In genomic region chr1:184721121-184721520, GRCm38 (mm10) we compare ENCODE assay signal across 19 mouse cellular contexts. TPM values are rescaled to one million over a fixed set of nuclear protein-coding genes. Genes with fewer than 3 reads are reported as not detected.
DNase-seq lines count a peak whose midpoint lies in the region; ATAC-seq lines count a peak whose summit lies in the region.
"Had no signal": no experiment of that assay in that cellular context is flagged by ENCODE, and none has a peak within 500 bp of the region (broad histone marks: within the 10 kb centered on the region; RNA-seq: fewer than 3 reads in every experiment).

No protein-coding gene starts in this region.

- H3K9me3 ChIP-seq in liver, embryonic 11.5 days (ENCODE audit: control insufficient read depth, low read length): no peaks in the 10 kb centered on the region
- no peaks in the 10 kb centered on the region for H3K9me3 ChIP-seq in liver, embryonic 12.5 days (replicated peaks)
- H3K9me3 ChIP-seq in midbrain, embryonic 11.5 days (ENCODE audit: control insufficient read depth, low read length): no peaks in the 10 kb centered on the region
- H3K9me3 ChIP-seq in midbrain, embryonic 14.5 days (ENCODE audit: control insufficient read depth, low read length): no peaks in the 10 kb centered on the region
- H3K9me3 ChIP-seq: liver, embryonic 15.5 days; neural tube, embryonic 15.5 days had no signal

- H3K36me3 ChIP-seq in liver, embryonic 11.5 days (ENCODE audit: control insufficient read depth, insufficient read depth, low read length): no peaks in the 10 kb centered on the region
- 0 out of 2 replicates have a peak, but pooled peaks cover 3% of the 10 kb centered on the region for H3K36me3 ChIP-seq in liver, embryonic 12.5 days
- no peaks in the 10 kb centered on the region for H3K36me3 ChIP-seq in midbrain, embryonic 11.5 days (ENCODE audit: control insufficient read depth, insufficient read depth, low read length)
- H3K36me3 ChIP-seq in midbrain, embryonic 14.5 days (ENCODE audit: control insufficient read depth, insufficient read depth, low read length): no peaks in the 10 kb centered on the region
- H3K36me3 ChIP-seq: liver, embryonic 15.5 days; neural tube, embryonic 15.5 days had no signal

- H3K4me3 ChIP-seq in liver, embryonic 11.5 days (ENCODE audit: low read depth, low read length): no peak overlapping the region
- no peak overlapping the region for H3K4me3 ChIP-seq in liver, embryonic 12.5 days
- no peak overlapping the region for H3K4me3 ChIP-seq in midbrain, embryonic 11.5 days (ENCODE audit: low read depth, low read length)
- H3K4me3 ChIP-seq in midbrain, embryonic 14.5 days (replicated peaks; ENCODE audit: low read depth, low read length): no peak overlapping the region
- H3K4me3 ChIP-seq: heart, adult 2 months; liver, embryonic 15.5 days; neural tube, embryonic 15.5 days had no signal

- no peak overlapping the region for H3K27ac ChIP-seq in liver, embryonic 11.5 days (ENCODE audit: low read depth, low read length)
- H3K27ac ChIP-seq in liver, embryonic 12.5 days: no peak overlapping the region
- no peak overlapping the region for H3K27ac ChIP-seq in midbrain, embryonic 11.5 days (ENCODE audit: low read depth, low read length)
- no peak overlapping the region for H3K27ac ChIP-seq in midbrain, embryonic 14.5 days (replicated peaks; ENCODE audit: low read depth, low read length)
- H3K27ac ChIP-seq: heart, adult 2 months; liver, embryonic 15.5 days; neural tube, embryonic 15.5 days had no signal

- peak overlapping the region; percentile 8; the same call in 1 of the 2 replicates for H3K4me2 ChIP-seq in liver, embryonic 11.5 days
- no peak overlapping the region for H3K4me2 ChIP-seq in liver, embryonic 12.5 days
- H3K4me2 ChIP-seq in midbrain, embryonic 11.5 days: no peak overlapping the region
- no peak overlapping the region for H3K4me2 ChIP-seq in midbrain, embryonic 14.5 days (ENCODE audit: low read length)
- H3K4me2 ChIP-seq: liver, embryonic 15.5 days; neural tube, embryonic 15.5 days had no signal

- no peak for ATAC-seq in liver, embryonic 11.5 days (replicated peaks; ENCODE audit: low FRiP score)
- no peak for ATAC-seq in liver, embryonic 12.5 days
- no peak for ATAC-seq in midbrain, embryonic 11.5 days (ENCODE audit: low FRiP score)
- ATAC-seq in midbrain, embryonic 14.5 days (ENCODE audit: low FRiP score, low TSS enrichment): no peak

- DNase-seq in heart, adult 11 months: peak; percentile 51
- no peak for DNase-seq in heart, adult 9 months (ENCODE audit: low spot score in 2 of 2)
- no peak for DNase-seq in liver, embryonic 11.5 days (ENCODE audit: low spot score)
- DNase-seq in midbrain, embryonic 11.5 days (ENCODE audit: low spot score, missing footprints): peak; percentile 87
- no peak for DNase-seq in midbrain, embryonic 14.5 days
- no peak for DNase-seq in ovary, postnatal 14 days (ENCODE audit: low spot score)
- DNase-seq: adrenal gland, postnatal 36 days; cerebellum, adult 9-10 months; gastrocnemius, postnatal 25 days; heart, adult 2 months; heart, postnatal 4 days; kidney, adult 8-10 months; kidney, postnatal 10 days; lung, postnatal 36 days; thymus, adult 2 months; thymus, postnatal 4 days had no signal

- no peak overlapping the region for H3K9ac ChIP-seq in liver, embryonic 11.5 days (ENCODE audit: low read depth, low read length)
- no peak overlapping the region for H3K9ac ChIP-seq in liver, embryonic 12.5 days
- no peak overlapping the region for H3K9ac ChIP-seq in midbrain, embryonic 11.5 days (ENCODE audit: low read length)
- H3K9ac ChIP-seq in midbrain, embryonic 14.5 days (replicated peaks; ENCODE audit: low read length): no peak overlapping the region
- H3K9ac ChIP-seq: liver, embryonic 15.5 days; neural tube, embryonic 15.5 days had no signal

- WGBS in liver, embryonic 11.5 days: 3% methylated on average over 9 of the region's 9 CpGs
- WGBS in liver, embryonic 12.5 days (ENCODE audit: insufficient replicate concordance): 4% methylated on average over 9 of the region's 9 CpGs
- 2% methylated on average over 9 of the region's 9 CpGs for WGBS in midbrain, embryonic 11.5 days
- 1% methylated on average over 9 of the region's 9 CpGs for WGBS in midbrain, embryonic 14.5 days

- peaks cover 4% of the 10 kb centered on the region; the same call in 1 of the 2 replicates for H3K4me1 ChIP-seq in liver, embryonic 11.5 days (replicated peaks; ENCODE audit: control insufficient read depth, insufficient read depth, low read length)
- no peaks in the 10 kb centered on the region for H3K4me1 ChIP-seq in liver, embryonic 12.5 days
- H3K4me1 ChIP-seq in midbrain, embryonic 11.5 days (ENCODE audit: control insufficient read depth, insufficient read depth, low read length): 0 out of 2 replicates have a peak, but pooled peaks cover 2% of the 10 kb centered on the region
- H3K4me1 ChIP-seq in midbrain, embryonic 14.5 days (ENCODE audit: control insufficient read depth, insufficient read depth, low read length): no peaks in the 10 kb centered on the region
- H3K4me1 ChIP-seq: liver, embryonic 15.5 days had no signal

- H3K27me3 ChIP-seq in liver, embryonic 11.5 days (replicated peaks; ENCODE audit: control insufficient read depth, insufficient read depth, low read length): peaks cover 100% of the 10 kb centered on the region
- H3K27me3 ChIP-seq in liver, embryonic 12.5 days (replicated peaks): peaks cover 100% of the 10 kb centered on the region
- H3K27me3 ChIP-seq in midbrain, embryonic 11.5 days (ENCODE audit: control insufficient read depth, insufficient read depth, low read length): peaks cover 99% of the 10 kb centered on the region
- peaks cover 97% of the 10 kb centered on the region for H3K27me3 ChIP-seq in midbrain, embryonic 14.5 days (ENCODE audit: control insufficient read depth, insufficient read depth, low read length)

RNA-seq across cellular contexts. Expression of gene Hlx, which starts 11.3 kb away (rescaled TPM):
- polyA plus RNA-seq in liver, embryonic 11.5 days (2014; fragmentation: Nextera tagmentation; extraction: Ambion mirVana): 42.3 and 46.9 TPM in 2 replicates
- 26.5 and 31.2 TPM in 2 replicates for polyA plus RNA-seq in liver, embryonic 12.5 days (2016; fragmentation: Nextera tagmentation; extraction: Ambion mirVana)
- polyA plus RNA-seq in midbrain, embryonic 11.5 days (2014; fragmentation: Nextera tagmentation; extraction: Ambion mirVana): 2.2 and 2.7 TPM in 2 replicates
- 0.35 and 1.2 TPM in 2 replicates for polyA plus RNA-seq in midbrain, embryonic 14.5 days (2014; fragmentation: Nextera tagmentation; extraction: Ambion mirVana)

Comparison
In these comparisons a context has a peak if more than half of its experiments do, and no peak if none do; other contexts are left out.
1. DNase-seq: peak in heart, adult 11 months (single experiment) and midbrain, embryonic 11.5 days (single experiment); none in heart, adult 9 months (0 of 2), liver, embryonic 11.5 days (single experiment), midbrain, embryonic 14.5 days (single experiment) and ovary, postnatal 14 days (single experiment).